Mouse (Mus musculus) midbrain, embryonic 16.5 days (tissue): ENCODE results near the gene Atrnl1. TPM values are rescaled to one million over a fixed set of nuclear protein-coding genes. Genes with fewer than 3 reads are reported as not detected.

Source experiments
- ATAC-seq: fragments of 200-750 bp; cut with Nextera tagmentation; 2 replicates; pipeline ENCODE4 v1.8.0; 2017; ENCODE audit warnings: moderate TSS enrichment
- H3K27ac ChIP-seq: fragments of 300-500 bp; sonication (generic); 2 replicates; pipeline ENCODE4 v1.5.1; 2014; ENCODE audit warnings: mild to moderate bottlenecking, low read length, mixed read lengths
- H3K27me3 ChIP-seq: fragments of 300-500 bp; sonication (generic); 2 replicates; pipeline ENCODE4 v1.6.1; 2014; ENCODE audit warnings: low read depth, low read length, mixed read lengths; ENCODE audit not compliant: control insufficient read depth, insufficient read depth
- H3K36me3 ChIP-seq: fragments of 300-500 bp; sonication (generic); 2 replicates; pipeline ENCODE4 v1.6.1; 2014; ENCODE audit warnings: mild to moderate bottlenecking, low read length, moderate library complexity, mixed read lengths; ENCODE audit not compliant: control insufficient read depth, insufficient read depth
- H3K4me1 ChIP-seq: fragments of 300-500 bp; sonication (generic); 2 replicates; pipeline ENCODE4 v1.6.1; 2014; ENCODE audit warnings: mild to moderate bottlenecking, low read length, mixed read lengths; ENCODE audit not compliant: control insufficient read depth, insufficient read depth
- H3K4me2 ChIP-seq: fragments of 300-500 bp; sonication (generic); 2 replicates; pipeline ENCODE4 v1.6.1; 2014; ENCODE audit warnings: mild to moderate bottlenecking, low read length, mixed read lengths
- H3K4me3 ChIP-seq: fragments of 300-500 bp; sonication (generic); 2 replicates; pipeline ENCODE4 v1.5.1; 2014; ENCODE audit warnings: low read depth, mild to moderate bottlenecking, low read length, moderate library complexity, mixed read lengths
- H3K9ac ChIP-seq: fragments of 300-500 bp; sonication (generic); 2 replicates; pipeline ENCODE4 v1.6.1; 2014; ENCODE audit warnings: low read depth, low read length, mixed read lengths
- H3K9me3 ChIP-seq: fragments of 300-500 bp; sonication (generic); replicated peaks from 2 replicates; pipeline ENCODE4 v1.6.1; 2014; ENCODE audit warnings: mild to moderate bottlenecking, low read length, mixed read lengths; ENCODE audit not compliant: control insufficient read depth, poor library complexity, severe bottlenecking
- WGBS: fragments of 180-500 bp; shearing (Covaris S2); extraction: QIAGEN DNeasy Blood & Tissue Kit; methylation state at CpG from one replicate; pipeline ENCODE4 v1.1.7; 2014; 5-methylcytosine and 5-hydroxymethylcytosine counted together
- polyA plus RNA-seq: library from polyadenylated mRNA; unstranded; fragments of >200 nt; fragmentation: Nextera tagmentation; extraction: Ambion mirVana; gene quantifications from 2 replicates; pipeline ENCODE4 v1.2.1, GENCODE M21; 2015

Gene Atrnl1
- polyA plus RNA-seq, 1 experiment from 2014 or later: 8.3 TPM

DNA sequence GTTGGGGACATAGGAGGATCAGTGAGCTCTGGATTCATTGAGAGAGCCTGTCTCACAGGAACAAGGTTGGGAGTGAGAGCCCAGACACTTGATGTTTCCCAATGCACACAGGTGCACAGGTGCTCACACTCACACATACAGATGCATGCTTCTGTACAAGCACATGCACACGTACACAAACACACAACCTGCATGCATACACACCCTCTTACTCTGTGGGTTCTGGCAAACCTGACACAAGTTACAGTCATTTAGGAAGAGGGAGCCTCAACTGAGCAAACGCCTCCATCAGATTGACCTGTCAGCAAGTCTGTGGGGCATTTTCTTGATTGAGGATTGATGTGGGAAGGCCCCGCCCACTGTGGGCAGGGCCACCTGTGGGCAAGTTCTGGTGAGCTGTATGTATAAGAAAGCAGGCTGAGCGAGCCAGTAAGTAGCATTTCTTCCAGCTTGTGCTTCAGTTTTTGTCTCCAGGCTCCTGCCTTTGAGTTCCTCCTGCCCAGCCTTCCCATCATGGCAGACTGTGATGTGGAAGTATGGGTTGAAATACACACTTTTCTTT is 25.5 kb upstream of the Atrnl1 start:
- H3K9ac ChIP-seq: no peak overlapping the region
- 68% methylated on average over 4 of the region's 4 CpGs for WGBS
- no peaks in the 10 kb centered on the region for H3K36me3 ChIP-seq
- H3K9me3 ChIP-seq: no peaks in the 10 kb centered on the region
- H3K4me2 ChIP-seq: no peak overlapping the region
- ATAC-seq: no peak
- no peak overlapping the region for H3K4me3 ChIP-seq
- H3K4me1 ChIP-seq: peaks cover 5% of the 10 kb centered on the region; the same call in 1 of the 2 replicates
- H3K27me3 ChIP-seq: no peaks in the 10 kb centered on the region
- no peak overlapping the region for H3K27ac ChIP-seq

DNA sequence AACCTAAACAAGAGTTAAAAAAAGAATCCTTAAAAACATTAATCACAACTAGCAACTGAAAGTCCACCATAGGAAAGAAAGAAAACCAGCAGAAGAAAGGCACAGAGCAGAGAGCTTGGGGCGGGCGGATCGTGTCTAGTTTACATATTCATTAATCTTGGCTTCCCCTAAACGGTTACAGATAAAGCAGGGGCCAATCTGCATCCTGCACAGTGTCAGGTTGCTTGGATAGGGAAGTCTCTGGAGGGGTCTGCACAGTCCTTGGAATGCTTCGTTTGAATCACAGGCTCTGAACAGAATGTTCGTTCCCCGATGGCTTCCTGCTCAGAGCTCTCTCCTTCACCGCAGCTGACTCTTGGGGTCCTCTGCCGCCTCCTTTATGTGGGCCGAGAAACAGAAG is 24.7 kb upstream of the Atrnl1 start:
- Histone ChIP-seq H3K36me3 (no peaks in the 10 kb centered on the region), H3K4me2 (no peak overlapping the region), H3K27ac (no peak overlapping the region), H3K4me3 (no peak overlapping the region), H3K9me3 (no peaks in the 10 kb centered on the region), H3K4me1 (peaks cover 5% of the 10 kb centered on the region; the same call in 1 of the 2 replicates), H3K27me3 (no peaks in the 10 kb centered on the region), H3K9ac (no peak overlapping the region)
- ATAC-seq: no peak
- WGBS: 38% methylated on average over 10 of the region's 10 CpGs

DNA sequence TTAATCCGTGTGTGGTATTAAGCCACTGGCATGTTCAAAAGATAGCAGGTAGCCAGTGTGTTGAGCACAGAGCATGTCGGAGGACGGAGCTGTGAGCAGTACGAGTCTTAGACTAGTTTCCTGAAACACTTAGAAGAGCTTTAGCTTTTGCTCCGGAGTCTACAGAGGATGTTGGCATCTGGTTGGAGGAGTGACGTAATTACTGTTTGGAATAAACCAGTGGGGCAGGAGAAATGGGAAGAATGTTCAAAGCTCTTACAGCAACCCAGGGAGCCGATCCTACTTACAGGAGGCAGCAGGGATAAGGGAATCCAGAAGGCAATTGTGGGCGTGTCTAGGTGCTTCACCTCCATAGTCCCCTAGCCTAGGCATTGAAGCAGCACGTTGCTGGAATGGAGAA is 21.3 kb upstream of the Atrnl1 start:
- H3K4me3 ChIP-seq: no peak overlapping the region
- no peaks in the 10 kb centered on the region for H3K9me3 ChIP-seq
- H3K27ac ChIP-seq: no peak overlapping the region
- 69% methylated on average over 9 of the region's 9 CpGs for WGBS
- no peak overlapping the region for H3K4me2 ChIP-seq
- no peaks in the 10 kb centered on the region for H3K27me3 ChIP-seq
- peaks cover 5% of the 10 kb centered on the region; the same call in 1 of the 2 replicates for H3K4me1 ChIP-seq
- H3K9ac ChIP-seq: no peak overlapping the region
- no peaks in the 10 kb centered on the region for H3K36me3 ChIP-seq
- no peak for ATAC-seq

DNA sequence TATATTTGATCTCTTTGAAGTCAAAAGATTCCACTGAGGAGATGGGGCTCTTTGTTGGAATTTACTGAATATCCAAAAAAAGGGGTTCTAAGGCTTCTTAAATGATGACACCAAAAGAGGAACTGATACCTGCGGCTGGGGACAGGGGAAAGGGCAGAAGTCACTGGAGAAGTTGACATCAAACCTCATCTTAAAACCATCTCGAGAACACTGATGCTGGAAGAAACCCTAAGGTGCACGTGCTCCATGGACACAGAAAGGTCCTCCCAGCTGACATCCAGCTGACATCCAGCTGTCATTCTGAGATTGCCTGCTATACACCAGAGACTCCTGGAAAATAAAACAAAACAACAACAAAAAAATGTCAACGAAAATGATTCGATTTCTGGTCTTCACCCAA is 19.9 kb upstream of the Atrnl1 start:
- H3K27ac ChIP-seq: no peak overlapping the region
- WGBS: 81% methylated on average over 5 of the region's 5 CpGs
- no peak overlapping the region for H3K4me3 ChIP-seq
- no peak for ATAC-seq
- H3K9ac ChIP-seq: no peak overlapping the region
- H3K4me1 ChIP-seq: peaks cover 5% of the 10 kb centered on the region; the same call in 1 of the 2 replicates
- no peaks in the 10 kb centered on the region for H3K27me3 ChIP-seq
- no peaks in the 10 kb centered on the region for H3K36me3 ChIP-seq
- no peaks in the 10 kb centered on the region for H3K9me3 ChIP-seq
- H3K4me2 ChIP-seq: no peak overlapping the region

DNA sequence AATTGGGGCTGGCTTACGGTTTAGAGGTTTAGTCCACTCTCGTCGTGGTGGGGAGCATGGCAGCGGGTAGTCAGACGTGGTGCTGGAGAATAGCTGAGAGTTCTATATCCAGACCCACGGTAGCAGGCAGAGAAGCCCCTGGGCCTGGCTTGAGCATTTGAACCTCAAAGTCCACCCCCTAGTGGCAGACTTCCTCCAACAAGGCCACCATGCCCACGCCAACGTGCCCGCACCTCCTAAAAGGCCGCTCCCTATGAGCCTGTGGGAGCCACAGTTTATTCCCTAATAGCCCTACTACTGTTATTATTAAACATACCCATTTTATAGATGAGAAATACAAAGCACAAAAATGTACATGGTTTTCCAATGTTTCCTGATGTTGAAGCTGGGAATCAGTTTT is 19.2 kb upstream of the Atrnl1 start:
- ATAC-seq: no peak

DNA sequence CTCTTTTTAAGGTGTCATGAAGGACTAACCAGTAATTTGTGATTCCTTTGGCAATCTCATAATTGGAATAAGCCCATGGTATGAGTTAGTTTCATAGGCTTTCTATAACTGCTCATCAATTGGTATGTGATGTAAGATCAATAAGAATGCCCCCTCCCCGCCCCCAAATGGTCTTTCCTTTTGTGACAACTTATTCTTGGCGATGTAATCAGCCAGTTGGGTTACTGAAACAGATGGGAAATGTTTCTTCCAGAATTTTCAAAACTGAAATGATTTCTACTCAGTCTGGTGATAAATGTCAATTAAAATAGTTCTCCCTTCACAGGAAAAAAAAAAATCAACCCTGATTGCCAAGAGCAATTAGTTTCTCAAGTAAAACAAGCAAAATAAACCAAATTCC is 18.5 kb upstream of the Atrnl1 start:
- Histone ChIP-seq H3K4me3 (no peak overlapping the region), H3K27ac (no peak overlapping the region)
- 86% methylated on average over 2 of the region's 2 CpGs for WGBS

More for the DNA sequence above, 19.2 kb upstream of the Atrnl1 start:
- Histone ChIP-seq H3K36me3 (no peaks in the 10 kb centered on the region), H3K4me2 (no peak overlapping the region), H3K27ac (no peak overlapping the region), H3K4me1 (no peaks in the 10 kb centered on the region), H3K4me3 (no peak overlapping the region), H3K9me3 (no peaks in the 10 kb centered on the region), H3K27me3 (no peaks in the 10 kb centered on the region), H3K9ac (no peak overlapping the region)
- 80% methylated on average over 10 of the region's 10 CpGs for WGBS

DNA sequence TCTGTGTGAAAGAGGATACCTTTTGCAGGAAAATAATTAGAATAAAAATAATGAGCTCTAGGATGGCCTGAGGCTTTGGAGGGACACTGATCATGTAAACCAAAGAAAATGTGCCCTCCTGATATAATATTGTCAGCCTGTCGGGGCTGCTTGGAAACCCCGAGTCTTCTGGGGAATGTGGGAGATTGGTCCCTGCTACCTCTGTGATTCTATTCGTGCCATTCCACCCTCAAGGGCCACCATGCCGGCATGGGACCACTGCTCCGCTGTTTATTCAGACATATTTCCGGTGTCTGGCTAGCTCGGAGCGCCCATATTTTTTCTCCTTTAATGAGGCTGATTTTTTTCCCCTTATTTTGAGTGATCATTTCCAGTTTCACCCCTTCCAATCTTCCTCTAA is 11.7 kb upstream of the Atrnl1 start:
- no peaks in the 10 kb centered on the region for H3K36me3 ChIP-seq
- peaks cover 10% of the 10 kb centered on the region for H3K4me1 ChIP-seq
- no peak overlapping the region for H3K4me3 ChIP-seq
- ATAC-seq: no peak
- 50% methylated on average over 8 of the region's 8 CpGs for WGBS
- H3K4me2 ChIP-seq: no peak overlapping the region; the same call in 1 of the 2 replicates
- no peaks in the 10 kb centered on the region for H3K9me3 ChIP-seq
- no peak overlapping the region for H3K9ac ChIP-seq
- H3K27ac ChIP-seq: no peak overlapping the region; the same call in 1 of the 2 replicates
- no peaks in the 10 kb centered on the region for H3K27me3 ChIP-seq

More for the DNA sequence above, 18.5 kb upstream of the Atrnl1 start:
- H3K4me1 ChIP-seq: no peaks in the 10 kb centered on the region
- H3K9me3 ChIP-seq: no peaks in the 10 kb centered on the region
- H3K4me2 ChIP-seq: no peak overlapping the region
- H3K9ac ChIP-seq: no peak overlapping the region
- H3K36me3 ChIP-seq: no peaks in the 10 kb centered on the region
- no peak for ATAC-seq
- H3K27me3 ChIP-seq: no peaks in the 10 kb centered on the region

DNA sequence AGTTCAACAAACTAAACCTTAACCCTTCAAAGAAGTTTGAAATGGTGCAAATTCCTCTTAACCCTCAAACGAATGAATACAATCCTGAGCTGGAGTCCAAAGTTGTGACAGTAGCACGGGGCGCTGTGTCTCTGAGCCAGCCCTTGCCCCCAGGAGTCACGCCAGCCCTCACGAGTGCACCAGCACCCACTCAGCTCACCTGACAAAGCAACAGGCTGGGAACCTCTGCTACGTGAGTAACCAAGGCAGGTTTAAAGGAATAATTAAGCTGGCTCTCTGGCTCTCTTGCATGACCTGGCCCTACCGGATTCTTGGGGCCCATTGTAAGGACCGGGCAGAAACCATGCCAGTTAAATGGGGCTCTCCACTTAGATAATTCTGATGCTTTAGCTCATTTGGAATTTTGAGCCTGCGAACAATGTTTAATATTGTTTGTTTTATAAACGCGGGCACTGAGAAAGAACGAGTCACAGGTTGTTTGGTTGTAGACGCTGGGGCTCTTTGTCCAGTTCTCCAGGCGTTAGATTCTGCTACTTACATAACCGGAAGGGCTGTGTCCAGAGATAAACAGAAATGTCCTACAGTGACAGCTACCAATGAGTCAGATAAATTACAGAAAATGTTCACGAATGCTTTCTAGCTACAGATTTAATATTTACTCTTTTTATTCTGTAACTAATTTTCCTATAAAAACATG is 10.5 kb upstream of the Atrnl1 start:
- Histone ChIP-seq H3K9ac (no peak overlapping the region), H3K4me2 (no peak overlapping the region), H3K4me3 (no peak overlapping the region), H3K4me1 (peaks cover 10% of the 10 kb centered on the region), H3K36me3 (no peaks in the 10 kb centered on the region), H3K9me3 (no peaks in the 10 kb centered on the region), H3K27me3 (no peaks in the 10 kb centered on the region), H3K27ac (no peak overlapping the region)
- 67% methylated on average over 16 of the region's 16 CpGs for WGBS
- ATAC-seq: no peak

DNA sequence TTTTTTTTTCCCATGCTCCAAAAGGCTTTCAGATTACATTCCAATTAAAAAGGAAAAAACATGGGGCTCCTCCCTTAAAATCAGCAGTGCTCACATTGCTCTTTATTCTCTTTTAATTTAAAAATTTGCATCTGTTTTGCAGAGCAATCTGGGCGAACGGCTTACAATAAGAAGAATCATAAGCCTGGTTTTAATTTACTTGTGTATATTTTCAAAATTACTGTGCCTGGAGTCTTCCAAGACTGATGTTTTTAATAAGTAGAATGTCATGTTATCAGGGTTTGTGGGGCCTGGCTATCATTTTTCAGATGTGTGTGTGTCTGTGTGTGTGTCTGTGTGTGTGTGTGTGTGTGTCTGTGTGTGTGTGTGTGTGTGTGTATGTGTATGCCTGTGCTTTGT is 9.9 kb upstream of the Atrnl1 start:
- no peaks in the 10 kb centered on the region for H3K27me3 ChIP-seq
- H3K4me1 ChIP-seq: peaks cover 10% of the 10 kb centered on the region
- H3K4me3 ChIP-seq: no peak overlapping the region
- no peak overlapping the region for H3K9ac ChIP-seq
- H3K27ac ChIP-seq: no peak overlapping the region
- no peak for ATAC-seq
- H3K36me3 ChIP-seq: no peaks in the 10 kb centered on the region
- 76% methylated on average over 2 of the region's 2 CpGs for WGBS
- no peak overlapping the region for H3K4me2 ChIP-seq
- H3K9me3 ChIP-seq: no peaks in the 10 kb centered on the region
